Mouse (Mus musculus) heart, embryonic 14.5 days (tissue): Measurements from ENCODE around the gene Icam1. TPM values are rescaled to one million over a fixed set of nuclear protein-coding genes. Genes with fewer than 3 reads are reported as not detected.
"Not testable (repeated sequence)": the region's sequence is repeated elsewhere in the genome, so short reads cannot be mapped to it uniquely, and the experiment has no call there.

ENCODE experiments used
- ATAC-seq: fragments of 200-750 bp; cut with Nextera tagmentation; 2 replicates; pipeline ENCODE4 v1.8.0; 2017; ENCODE audit warnings: low read depth, moderate TSS enrichment; ENCODE audit not compliant: insufficient number of reproducible peaks, insufficient read depth, low FRiP score
- H3K27ac ChIP-seq, 2 experiments: fragments of 200-500 bp in 1 of 2; fragments of 300-500 bp in 1 of 2; sonication (generic) in 1 of 2; replicated peaks in 1 of 2; 2 replicates each; pipeline ENCODE4 v1.5.1; 2012 to 2014; ENCODE audit warnings: low read depth in 2 of 2, low read length in 2 of 2, control low read depth in 1 of 2, mild to moderate bottlenecking in 1 of 2, mixed read lengths in 1 of 2; ENCODE audit not compliant: control insufficient read depth in 1 of 2, insufficient read depth in 1 of 2
- H3K27me3 ChIP-seq: fragments of 300-500 bp; sonication (generic); 2 replicates; pipeline ENCODE4 v1.6.1; 2014; ENCODE audit warnings: mild to moderate bottlenecking, low read length, control low read depth; ENCODE audit not compliant: control insufficient read depth, insufficient read depth
- H3K36me3 ChIP-seq: fragments of 300-500 bp; sonication (generic); 2 replicates; pipeline ENCODE4 v1.6.1; 2014; ENCODE audit warnings: mild to moderate bottlenecking, control low read depth, low read length, mixed read lengths; ENCODE audit not compliant: control insufficient read depth, insufficient read depth
- H3K4me1 ChIP-seq, 2 experiments: fragments of 200-500 bp in 1 of 2; fragments of 300-500 bp in 1 of 2; sonication (generic) in 1 of 2; 2 replicates each; pipeline ENCODE4 v1.6.1; 2012 to 2014; ENCODE audit warnings: low read length in 2 of 2, control low read depth in 1 of 2, mixed read lengths in 1 of 2; ENCODE audit not compliant: control insufficient read depth in 2 of 2, insufficient read depth in 2 of 2
- H3K4me2 ChIP-seq: fragments of 300-500 bp; sonication (generic); 2 replicates; pipeline ENCODE4 v1.6.1; 2014; ENCODE audit warnings: mild to moderate bottlenecking, low read length
- H3K4me3 ChIP-seq, 2 experiments: fragments of 200-500 bp in 1 of 2; fragments of 300-500 bp in 1 of 2; sonication (generic) in 1 of 2; 2 replicates each; pipeline ENCODE4 v1.5.1; 2012 to 2014; ENCODE audit warnings: low read length in 2 of 2, mild to moderate bottlenecking in 2 of 2, control low read depth in 1 of 2, low read depth in 1 of 2, moderate library complexity in 1 of 2; ENCODE audit not compliant: control insufficient read depth in 1 of 2, insufficient read depth in 1 of 2
- H3K9ac ChIP-seq: fragments of 300-500 bp; sonication (generic); 2 replicates; pipeline ENCODE4 v1.6.1; 2014; ENCODE audit warnings: mild to moderate bottlenecking, low read length
- H3K9me3 ChIP-seq: fragments of 300-500 bp; sonication (generic); 2 replicates; pipeline ENCODE4 v1.6.1; 2016; ENCODE audit warnings: low read length, control low read depth; ENCODE audit not compliant: control insufficient read depth
- WGBS: fragments of 180-500 bp; shearing (Covaris S2); extraction: QIAGEN DNeasy Blood & Tissue Kit; methylation state at CpG from one replicate; pipeline ENCODE4 v1.1.7; 2014; 5-methylcytosine and 5-hydroxymethylcytosine counted together
- polyA plus RNA-seq: library from polyadenylated mRNA; unstranded; fragments of >200 nt; fragmentation: Nextera tagmentation; extraction: Ambion mirVana; gene quantifications from 2 replicates; pipeline ENCODE4 v1.2.1, GENCODE M21; 2014

Gene Icam1
- polyA plus RNA-seq, 1 experiment from 2014 or later = 13.9 TPM

DNA sequence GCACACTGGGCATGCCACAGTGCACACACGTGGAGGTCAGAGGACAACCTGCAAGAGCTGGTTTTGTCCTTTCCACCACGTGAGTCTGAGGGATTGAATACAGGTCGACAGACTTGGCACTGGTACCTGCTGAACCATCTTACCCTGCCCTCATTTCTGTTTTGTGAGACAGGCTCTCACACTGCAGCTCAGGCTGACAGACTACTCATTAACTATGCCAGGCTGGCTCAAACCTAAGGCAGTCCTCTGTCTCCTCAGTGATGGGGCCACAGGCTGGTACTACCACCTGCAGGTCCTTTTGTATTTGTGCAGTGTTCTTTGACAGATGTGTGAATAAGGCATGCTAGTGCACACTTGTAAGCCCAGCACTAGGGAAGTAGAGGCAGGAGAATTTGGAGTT is 20.7 kb upstream of the Icam1 start:
- Histone ChIP-seq H3K27ac (no peak overlapping the region), H3K4me2 (no peak overlapping the region), H3K36me3 (no peaks in the 10 kb centered on the region), H3K9me3 (no peaks in the 10 kb centered on the region), H3K27me3 (no peaks in the 10 kb centered on the region), H3K4me3 (no peak overlapping the region), H3K4me1 (peaks cover 6% of the 10 kb centered on the region in 2 experiments), H3K9ac (no peak overlapping the region)
- ATAC-seq = no peak
- 64% methylated on average over 3 of the region's 3 CpGs for WGBS

GRCm38 (mm10) chr9:20997065-20997464 is 18.7 kb upstream of the Icam1 start:
- Histone ChIP-seq H3K36me3 (no peaks in the 10 kb centered on the region), H3K9ac (no peak overlapping the region), H3K4me1 (no peaks in the 10 kb centered on the region; a peak in 1 of 4 replicates), H3K4me2 (no peak overlapping the region), H3K27me3 (no peaks in the 10 kb centered on the region), H3K4me3 (no peak overlapping the region), H3K9me3 (no peaks in the 10 kb centered on the region), H3K27ac (no peak overlapping the region)
- WGBS = 82% methylated on average over 8 of the region's 8 CpGs
- no peak for ATAC-seq

DNA sequence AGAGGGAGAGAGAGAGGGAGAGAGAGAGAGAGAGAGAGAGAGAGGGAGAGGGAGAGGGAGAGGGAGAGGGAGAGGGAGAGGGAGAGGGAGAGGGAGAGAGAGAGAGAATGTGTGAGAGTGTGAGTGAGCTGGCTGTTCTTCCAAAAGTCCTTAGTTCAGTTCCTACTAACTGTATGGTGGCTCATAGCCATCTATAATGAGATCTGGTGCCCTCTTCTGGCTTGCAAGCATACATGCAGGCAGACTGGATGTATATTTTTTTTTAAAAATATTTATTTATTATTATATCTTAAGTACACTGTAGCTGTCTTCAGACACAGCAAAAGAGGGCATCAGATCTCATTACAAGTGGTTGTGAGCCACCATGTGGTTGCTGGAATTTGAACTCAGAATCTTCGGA is 17.4 kb upstream of the Icam1 start:
- 67% methylated on average over 1 of the region's 1 CpGs for WGBS
- ATAC-seq, H3K9ac ChIP-seq: not testable (repeated sequence)

DNA sequence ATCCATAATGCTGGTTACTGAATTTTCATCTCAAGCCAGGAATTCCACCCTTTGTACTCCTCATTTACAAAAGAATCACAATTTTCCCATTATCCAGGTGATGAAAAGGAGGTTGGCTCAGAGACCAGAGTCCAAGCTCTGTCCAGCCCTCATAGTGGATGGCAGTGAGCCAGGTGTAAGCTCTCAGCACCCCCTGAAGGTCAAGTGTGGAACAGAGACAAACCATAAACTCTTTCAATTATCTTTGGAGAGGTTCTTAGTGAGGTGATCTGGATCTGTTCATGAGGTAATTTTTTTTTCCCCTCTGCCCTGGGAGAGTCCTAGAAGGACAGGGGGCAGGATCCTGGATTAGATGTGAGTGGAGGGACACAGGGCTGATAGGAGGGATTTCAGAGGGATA is 15.0 kb upstream of the Icam1 start:
- no peak overlapping the region for H3K4me3 ChIP-seq
- peaks cover 3 to 6% of the 10 kb centered on the region in 2 experiments; a peak in 2 of 4 replicates for H3K4me1 ChIP-seq
- peaks cover 16% of the 10 kb centered on the region for H3K36me3 ChIP-seq
- H3K4me2 ChIP-seq = no peak overlapping the region
- no peak overlapping the region for H3K9ac ChIP-seq
- H3K9me3 ChIP-seq = no peaks in the 10 kb centered on the region
- ATAC-seq = no peak
- no peaks in the 10 kb centered on the region for H3K27me3 ChIP-seq
- no peak overlapping the region for H3K27ac ChIP-seq

More for the DNA sequence above, 17.4 kb upstream of the Icam1 start:
- not testable (repeated sequence) for H3K4me3 ChIP-seq, H3K9me3 ChIP-seq, H3K36me3 ChIP-seq, H3K4me2 ChIP-seq, H3K27ac ChIP-seq, H3K27me3 ChIP-seq, H3K4me1 ChIP-seq

DNA sequence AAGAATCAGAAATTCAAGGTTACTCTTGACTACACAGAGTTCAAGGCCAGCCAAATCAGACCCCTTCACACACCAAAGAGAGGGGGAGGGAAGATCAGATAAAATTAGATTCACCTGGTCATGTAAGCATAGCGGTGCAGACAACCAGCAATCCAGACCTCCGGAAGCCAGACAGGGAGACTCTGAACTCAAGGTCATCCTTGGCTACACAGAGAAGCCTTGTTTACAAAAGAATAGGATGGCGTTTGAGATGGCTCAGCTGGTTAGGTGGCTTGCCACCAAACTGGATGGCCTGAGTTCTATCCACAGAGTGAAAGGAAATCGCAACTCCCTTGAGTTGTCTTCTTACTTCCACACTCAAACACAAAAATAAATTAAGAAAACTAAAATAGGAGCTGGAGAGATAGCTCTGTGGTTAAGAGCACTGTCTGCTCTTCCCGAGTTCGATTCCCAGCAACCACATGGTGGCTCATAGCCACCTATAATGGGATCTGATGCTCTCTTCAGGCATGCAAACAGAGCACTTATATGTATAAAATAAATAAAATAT is 14.1 kb upstream of the Icam1 start:
- Histone ChIP-seq H3K36me3 (peaks cover 26% of the 10 kb centered on the region), H3K27me3 (no peaks in the 10 kb centered on the region), H3K27ac (no peak overlapping the region), H3K9ac (peak overlapping the region; percentile 11; the same call in 1 of the 2 replicates), H3K4me3 (no peak overlapping the region), H3K9me3 (no peaks in the 10 kb centered on the region), H3K4me2 (no peak overlapping the region), H3K4me1 (peaks cover 3 to 6% of the 10 kb centered on the region in 2 experiments; a peak in 2 of 4 replicates)
- WGBS = 63% methylated on average over 6 of the region's 6 CpGs
- no peak for ATAC-seq

DNA sequence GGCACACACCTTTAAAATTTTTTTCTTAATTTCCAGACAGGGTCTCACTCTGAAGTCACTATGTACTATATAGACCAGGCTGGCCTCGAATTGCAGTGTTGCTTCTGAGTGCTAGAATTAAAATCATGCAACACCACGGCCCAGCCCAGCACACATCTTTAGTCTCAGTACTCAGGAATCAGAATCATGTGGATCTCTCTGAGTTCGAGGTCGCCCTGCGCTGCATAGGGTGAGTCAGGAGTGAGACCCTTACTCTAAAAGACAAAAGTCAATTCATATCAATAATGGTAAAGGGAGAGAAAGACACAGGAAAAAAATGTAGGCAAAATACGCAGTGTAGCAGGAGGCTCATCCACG is 13.5 kb upstream of the Icam1 start:
- no peak for ATAC-seq
- no peaks in the 10 kb centered on the region for H3K27me3 ChIP-seq

DNA sequence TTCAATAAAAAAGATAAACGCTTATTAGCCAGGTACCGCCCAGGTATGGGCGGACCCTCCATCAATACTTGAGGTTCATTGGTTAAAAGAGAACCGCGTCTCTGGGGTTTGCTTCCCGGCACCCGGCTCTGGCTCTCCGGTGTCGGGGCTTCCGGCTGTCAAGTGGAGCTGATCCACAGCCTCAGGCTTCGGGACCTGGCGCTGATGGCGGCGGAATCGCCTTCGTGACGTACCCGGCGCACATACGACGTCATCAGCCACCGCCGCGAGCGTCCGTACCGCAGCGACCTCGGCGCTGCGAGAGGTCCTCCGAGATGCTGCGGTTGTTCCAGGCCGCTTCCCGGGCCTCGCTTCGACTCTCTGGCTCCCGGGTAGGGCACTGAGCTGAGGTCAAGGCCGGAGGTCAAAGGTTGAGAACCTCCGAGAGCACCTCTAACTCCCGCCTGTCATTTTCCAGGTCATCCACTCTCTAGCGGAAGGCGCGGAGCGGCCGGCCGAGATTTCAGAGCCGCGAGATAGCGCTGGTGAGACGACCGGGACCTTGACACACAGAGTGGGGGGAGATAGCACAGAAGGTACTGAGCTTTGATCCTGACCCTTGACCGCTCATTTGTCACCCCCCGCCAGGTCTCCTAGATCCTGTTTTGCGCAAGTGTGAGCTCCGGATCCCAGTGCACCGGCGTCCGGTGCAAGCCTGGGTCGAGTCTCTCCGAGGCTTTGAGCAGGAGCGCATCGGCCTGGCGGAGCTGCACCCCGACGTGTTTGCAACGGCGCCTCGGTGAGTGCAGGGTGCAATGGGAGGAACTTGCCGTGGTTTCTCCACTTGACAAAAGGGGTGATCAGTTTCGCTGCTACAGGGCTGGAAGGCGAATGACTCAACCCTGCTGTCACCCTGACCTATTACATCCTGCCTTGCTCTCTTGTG is 12.9 kb upstream of the Icam1 start, which contains the start of gene Mrpl4:
Gene Mrpl4 (plus strand): TSS at position 112 of the 925 bp plus-strand sequence.
- Histone ChIP-seq H3K4me1 (peaks cover 3 to 6% of the 10 kb centered on the region in 2 experiments; a peak in 2 of 4 replicates), H3K9ac (peak within 1 kb of the TSS; percentile 90), H3K27ac (peak within 1 kb of the TSS; percentile 78 to 85), H3K27me3 (no peaks in the 10 kb centered on the region), H3K4me2 (peak within 1 kb of the TSS; percentile 90), H3K36me3 (peaks cover 37% of the 10 kb centered on the region), H3K9me3 (no peaks in the 10 kb centered on the region), H3K4me3 (peak within 1 kb of the TSS; percentile 86 to 88)
- WGBS = under 1% methylated on average over 72 of the region's 72 CpGs
- ATAC-seq = peak; percentile 74

More for the DNA sequence above, 13.5 kb upstream of the Icam1 start:
- Histone ChIP-seq H3K27ac (peak overlapping the region; percentile 78 to 85), H3K4me1 (peaks cover 3 to 6% of the 10 kb centered on the region in 2 experiments; a peak in 2 of 4 replicates), H3K4me3 (peak overlapping the region; percentile 86 to 88), H3K4me2 (peak overlapping the region; percentile 90), H3K9me3 (no peaks in the 10 kb centered on the region), H3K36me3 (peaks cover 31% of the 10 kb centered on the region), H3K9ac (peak overlapping the region; percentile 90)
- 14% methylated on average over 7 of the region's 7 CpGs for WGBS
